ENCODE assay signal across 32 mouse cellular contexts in genomic region chr11:95963304-95963703, GRCm38 (mm10). TPM values are rescaled to one million over a fixed set of nuclear protein-coding genes. Genes with fewer than 3 reads are reported as not detected.
DNase-seq lines count a peak whose midpoint lies in the region; TF ChIP-seq lines count a peak whose summit lies in the region.
"Had no signal": no experiment of that assay in that cellular context is flagged by ENCODE, and none has a peak within 500 bp of the region (broad histone marks: within the 10 kb centered on the region; RNA-seq: fewer than 3 reads in every experiment).

No protein-coding gene starts in this region.

- H3K4me1 ChIP-seq in E14TG2a.4 (replicated peaks; ENCODE audit: low read depth, low read length) (peaks cover 98% of the 10 kb centered on the region), ES-E14 (ENCODE audit: control insufficient read depth in 2 of 2, insufficient read depth in 2 of 2, low read length in 2 of 2, poor library complexity in 1 of 2) (peaks cover 6 to 31% of the 10 kb centered on the region in 2 experiments)
- H3K4me1 ChIP-seq in embryonic facial prominence, embryonic 10.5 days = peaks cover 10% of the 10 kb centered on the region
- H3K4me1 ChIP-seq: embryonic facial prominence, embryonic 13.5 days; forebrain, embryonic 12.5 days; intestine, embryonic 15.5 days; limb, embryonic 13.5 days; liver, embryonic 12.5 days had no signal

- H3K27ac ChIP-seq in ES-E14 (ENCODE audit: insufficient read depth, low read depth, low read length, poor library complexity, severe bottlenecking) = peak overlapping the region; percentile 83; the same call in 1 of the 2 replicates
- H3K27ac ChIP-seq in embryonic facial prominence, embryonic 10.5 days (replicated peaks) = no peak overlapping the region
- H3K27ac ChIP-seq: embryonic facial prominence, embryonic 13.5 days; forebrain, embryonic 12.5 days; gastrocnemius, adult 2 months; hindbrain, embryonic 10.5 days; intestine, embryonic 15.5 days; layer of hippocampus, adult 2 months; limb, embryonic 13.5 days; liver, embryonic 12.5 days; midbrain, embryonic 12.5 days had no signal

- H3K4me3 ChIP-seq in E14TG2a.4 (replicated peaks; ENCODE audit: low read length) (peak overlapping the region; percentile 60), ES-E14 (ENCODE audit: insufficient read depth in 1 of 2, low read depth in 1 of 2, low read length in 2 of 2, poor library complexity in 1 of 2, severe bottlenecking in 1 of 2) (0 out of 4 replicates have a peak overlapping the region, but pooled peaks of 1 of the 2 experiments have one; percentile 12)
- no peak overlapping the region for H3K4me3 ChIP-seq in embryonic facial prominence, embryonic 10.5 days
- H3K4me3 ChIP-seq: embryonic facial prominence, embryonic 13.5 days; erythroblast, embryonic 14.5 days; forebrain, embryonic 12.5 days; gastrocnemius, adult 2 months; hindbrain, embryonic 10.5 days; intestine, embryonic 15.5 days; layer of hippocampus, adult 2 months; limb, embryonic 13.5 days; liver, embryonic 12.5 days; midbrain, embryonic 12.5 days had no signal

- H3K9ac ChIP-seq in ES-E14 (ENCODE audit: insufficient read depth, low read depth, low read length, poor library complexity, severe bottlenecking) = no peak overlapping the region
- H3K9ac ChIP-seq: embryonic facial prominence, embryonic 13.5 days; forebrain, embryonic 12.5 days; intestine, embryonic 15.5 days; limb, embryonic 13.5 days; liver, embryonic 12.5 days; midbrain, embryonic 12.5 days had no signal

- H3K36me3 ChIP-seq in E14TG2a.4 (ENCODE audit: insufficient read depth, low read length) (peaks cover 96% of the 10 kb centered on the region), ES-E14 (ENCODE audit: control insufficient read depth, insufficient read depth, low read length, poor library complexity, severe bottlenecking) (peaks cover 65% of the 10 kb centered on the region)
- H3K36me3 ChIP-seq in embryonic facial prominence, embryonic 10.5 days (replicated peaks) = peaks cover 98% of the 10 kb centered on the region

- WGBS in embryonic facial prominence, embryonic 10.5 days = 72% methylated on average over 7 of the region's 7 CpGs

- TF ChIP-seq CTCF in E14TG2a.4 (conservative IDR thresholded peaks at IDR 0.05; ENCODE audit: low read length) = no peak

- H3K27me3 ChIP-seq in E14TG2a.4 (ENCODE audit: insufficient read depth, low read length) = no peaks in the 10 kb centered on the region
- H3K27me3 ChIP-seq in embryonic facial prominence, embryonic 10.5 days (replicated peaks; ENCODE audit: low read depth, poor library complexity, severe bottlenecking) = no peaks in the 10 kb centered on the region
- H3K27me3 ChIP-seq: embryonic facial prominence, embryonic 13.5 days; forebrain, embryonic 12.5 days; intestine, embryonic 15.5 days; limb, embryonic 13.5 days; liver, embryonic 12.5 days; midbrain, embryonic 12.5 days had no signal

- H3K9me3 ChIP-seq in E14TG2a.4 (ENCODE audit: low read length) (no peaks in the 10 kb centered on the region), ES-E14 (ENCODE audit: control insufficient read depth, insufficient read depth, low read depth, low read length) (no peaks in the 10 kb centered on the region)
- H3K9me3 ChIP-seq in embryonic facial prominence, embryonic 10.5 days = no peaks in the 10 kb centered on the region
- H3K9me3 ChIP-seq: embryonic facial prominence, embryonic 13.5 days; forebrain, embryonic 12.5 days; hindbrain, embryonic 10.5 days; intestine, embryonic 15.5 days; limb, embryonic 13.5 days; liver, embryonic 12.5 days; midbrain, embryonic 12.5 days had no signal

- peak; percentile 89 for DNase-seq in ES-E14 (ENCODE audit: low read depth, low spot score)
- peak; percentile 24 to 34 for DNase-seq in cerebellum, adult 18-20 months
- peak; percentile 70 to 76 for DNase-seq in cerebellum, postnatal 14 days
- DNase-seq in ovary, postnatal 36 days (ENCODE audit: low spot score) = no peak
- DNase-seq in embryonic facial prominence, embryonic 10.5 days (ENCODE audit: low spot score) = no peak
- no peak for DNase-seq in heart, adult 9 months (ENCODE audit: low spot score in 2 of 2)
- DNase-seq: adrenal gland, adult 2 months; gastrocnemius, adult 2 months; kidney, adult 9 months; kidney, postnatal 14 days; layer of hippocampus, postnatal 36 days; lung, adult 2 months; lung, postnatal 14 days; right cerebral cortex, postnatal 25 days; spleen, adult 18-20 months had no signal

- in situ Hi-C loops in ES-E14 (cut with MboI; ENCODE audit: low sequenced_read_pairs in 2 of 2, unreplicated experiment in 2 of 2) = no loop called here

TF ChIP-seq in ES-E14, 5 proteins besides CTCF, POLR2A, EP300 and RAD21:
- TF ChIP-seq CHD2 (IDR thresholded peaks at IDR 0.05; ENCODE audit: low read depth, low read length) = no peak
- no peak for TF ChIP-seq ZNF384 (IDR thresholded peaks at IDR 0.05; ENCODE audit: low read depth, low read length)
- TF ChIP-seq ZC3H11A (IDR thresholded peaks at IDR 0.05; ENCODE audit: borderline replicate concordance, low read depth, low read length) = no peak
- TF ChIP-seq MAFK (IDR thresholded peaks at IDR 0.05; ENCODE audit: insufficient read depth, low read depth, low read length) = no peak

RNA-seq across cellular contexts. Expression of gene Igf2bp1, which starts 42.4 kb away (rescaled TPM):
- 273 and 354 TPM in 2 replicates for total RNA-seq in ES-E14 (2012; rRNA removed)
- polyA plus RNA-seq in embryonic facial prominence, embryonic 10.5 days (2016; fragmentation: Nextera tagmentation; extraction: Ambion mirVana) = 173 and 197 TPM in 2 replicates
- total RNA-seq: gastrocnemius, adult 2 months; layer of hippocampus, adult 2 months; layer of hippocampus, postnatal 36 days; megakaryocyte, adult 5-6 weeks; monocyte, adult 5-6 weeks had no signal

RNA-seq across cellular contexts. Expression of gene B4galnt2, which starts 48.6 kb away (rescaled TPM):
- 1.5 and 2.3 TPM in 2 replicates for total RNA-seq in ES-E14 (2012; rRNA removed)
- 0.09 and 0.16 TPM in 2 replicates for polyA plus RNA-seq in embryonic facial prominence, embryonic 10.5 days (2016; fragmentation: Nextera tagmentation; extraction: Ambion mirVana)
- total RNA-seq: adrenal gland, adult 2 months; gastrocnemius, adult 2 months; gastrocnemius, postnatal 4 days; layer of hippocampus, adult 2 months; layer of hippocampus, postnatal 36 days; left cerebral cortex, postnatal 14 days; megakaryocyte, adult 5-6 weeks; monocyte, adult 5-6 weeks had no signal
- polyA plus RNA-seq: adrenal gland, adult 2 months; erythroblast, embryonic 14.5 days; forebrain, embryonic 12.5 days; hindbrain, embryonic 16.5 days; lung, adult 2 months; midbrain, embryonic 12.5 days; neural tube, embryonic 11.5 days; urinary bladder, adult 2 months had no signal

Comparison
In these comparisons a context has a peak if more than half of its experiments do, and no peak if none do; other contexts are left out.
1. DNase-seq: peak in ES-E14 (single experiment), cerebellum, adult 18-20 months (2 of 2) and cerebellum, postnatal 14 days (2 of 2); none in ovary, postnatal 36 days (single experiment), embryonic facial prominence, embryonic 10.5 days (single experiment) and heart, adult 9 months (0 of 2).